Mouse (Mus musculus) layer of hippocampus, postnatal 36 days (tissue): Measurements from ENCODE around the gene Naga. TPM values are rescaled to one million over a fixed set of nuclear protein-coding genes. Genes with fewer than 3 reads are reported as not detected.
"Not testable (repeated sequence)": the region's sequence is repeated elsewhere in the genome, so short reads cannot be mapped to it uniquely, and the experiment has no call there.

Experiments used
- DNase-seq, 2 experiments: peaks; one replicate each; pipeline ENCODE4 v3.0.0; 2022
- total RNA-seq, 2 experiments: library from RNA; stranded (reverse); gene quantifications; 2 replicates each; pipeline ENCODE4 v1.2.3; 2021

The Naga gene
- 10 to 100 TPM; 32.8 to 38.9 TPM for total RNA-seq

DNA sequence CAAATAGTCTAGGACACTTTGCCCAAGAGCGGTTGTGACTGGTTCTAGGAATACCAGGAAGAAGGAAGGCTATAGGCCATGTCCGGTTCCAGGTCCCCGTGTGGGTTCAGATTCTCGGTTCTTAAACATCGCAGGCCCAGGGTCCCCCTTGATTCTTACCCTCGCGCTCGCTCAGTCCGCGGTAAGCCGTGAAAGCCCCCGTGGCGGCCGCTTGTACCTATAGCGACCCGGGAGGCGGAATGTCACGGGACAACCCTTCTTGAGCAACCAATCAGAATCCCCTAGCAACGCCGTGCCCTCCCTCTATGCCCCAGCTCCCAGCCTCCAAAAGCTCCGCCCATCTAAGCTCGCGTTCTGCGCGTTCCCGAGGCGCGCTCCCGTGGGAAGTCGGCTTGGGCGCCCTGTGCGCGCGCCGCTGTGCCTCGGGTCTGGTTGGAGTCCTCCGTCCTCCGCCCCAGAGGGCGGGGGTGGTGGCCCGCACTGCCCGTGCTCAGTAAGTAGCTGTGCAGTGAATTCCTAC, at the start of gene Naga, which contains the start of the genes Pheta2 and Smdt1:
TSS of gene Naga (minus strand) at position 333 of the 520 bp plus-strand sequence.
TSS of gene Pheta2 (plus strand) at position 350 of the 520 bp plus-strand sequence.
TSS of gene Smdt1 (plus strand) at position 367 of the 520 bp plus-strand sequence.
- DNase-seq, result peak; percentile 93 to 94

DNA sequence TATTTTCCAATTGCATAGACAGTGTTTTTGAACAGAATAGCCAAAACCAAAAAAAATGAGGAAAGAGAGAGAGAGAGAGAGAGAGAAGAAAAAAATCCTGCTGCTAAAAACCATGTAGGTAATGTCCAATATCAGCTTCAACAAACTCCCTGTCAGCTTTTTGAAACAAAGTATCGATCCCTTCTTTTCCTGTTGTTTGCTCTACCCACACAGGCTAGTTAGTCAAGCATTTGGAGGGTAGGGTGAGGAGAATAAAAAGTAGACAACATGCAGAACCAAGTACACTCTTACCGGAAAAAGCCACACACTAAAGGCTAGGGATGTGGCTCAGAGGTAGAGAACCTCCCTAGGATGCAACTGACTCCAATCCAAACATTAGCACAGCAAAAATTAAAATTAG, 47.0 kb upstream of the Naga start:
- no peak for DNase-seq

DNA sequence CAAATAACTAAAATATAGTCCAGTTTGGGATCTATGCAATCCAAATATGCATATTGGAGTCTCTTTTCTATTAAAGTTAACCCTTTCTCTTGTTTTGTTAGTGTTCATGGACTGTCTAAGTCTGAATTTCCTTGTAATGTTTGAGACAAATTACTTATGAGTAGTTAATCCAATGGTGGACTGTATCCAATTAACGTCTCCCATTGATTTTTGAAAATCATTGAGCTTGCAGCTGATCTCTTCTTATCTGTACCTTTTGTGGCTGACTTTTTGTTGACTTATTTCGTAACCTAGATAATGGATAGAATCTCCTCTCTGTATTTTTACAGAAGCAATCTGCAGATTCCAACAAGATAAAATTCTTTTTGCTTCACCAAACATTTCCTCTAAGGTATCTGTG, 43.7 kb upstream of the Naga start:
- no peak for DNase-seq

DNA sequence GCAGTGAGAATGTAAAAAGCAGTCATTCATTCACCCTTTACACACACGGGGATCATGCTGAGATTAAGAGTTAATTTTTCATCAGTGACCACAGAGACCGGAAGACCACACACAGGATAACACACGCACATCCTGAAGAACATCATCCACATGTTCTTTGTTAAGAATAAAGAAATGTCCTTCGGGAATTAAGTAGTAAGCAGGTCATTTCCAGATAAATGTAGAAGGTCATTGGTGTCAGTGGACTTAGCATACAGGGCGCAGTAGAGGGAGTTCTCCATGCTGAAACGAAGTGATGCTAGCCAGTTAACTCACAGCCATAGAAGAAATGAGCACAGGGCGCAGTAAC, 42.0 kb upstream of the Naga start:
- DNase-seq, result no peak

DNA sequence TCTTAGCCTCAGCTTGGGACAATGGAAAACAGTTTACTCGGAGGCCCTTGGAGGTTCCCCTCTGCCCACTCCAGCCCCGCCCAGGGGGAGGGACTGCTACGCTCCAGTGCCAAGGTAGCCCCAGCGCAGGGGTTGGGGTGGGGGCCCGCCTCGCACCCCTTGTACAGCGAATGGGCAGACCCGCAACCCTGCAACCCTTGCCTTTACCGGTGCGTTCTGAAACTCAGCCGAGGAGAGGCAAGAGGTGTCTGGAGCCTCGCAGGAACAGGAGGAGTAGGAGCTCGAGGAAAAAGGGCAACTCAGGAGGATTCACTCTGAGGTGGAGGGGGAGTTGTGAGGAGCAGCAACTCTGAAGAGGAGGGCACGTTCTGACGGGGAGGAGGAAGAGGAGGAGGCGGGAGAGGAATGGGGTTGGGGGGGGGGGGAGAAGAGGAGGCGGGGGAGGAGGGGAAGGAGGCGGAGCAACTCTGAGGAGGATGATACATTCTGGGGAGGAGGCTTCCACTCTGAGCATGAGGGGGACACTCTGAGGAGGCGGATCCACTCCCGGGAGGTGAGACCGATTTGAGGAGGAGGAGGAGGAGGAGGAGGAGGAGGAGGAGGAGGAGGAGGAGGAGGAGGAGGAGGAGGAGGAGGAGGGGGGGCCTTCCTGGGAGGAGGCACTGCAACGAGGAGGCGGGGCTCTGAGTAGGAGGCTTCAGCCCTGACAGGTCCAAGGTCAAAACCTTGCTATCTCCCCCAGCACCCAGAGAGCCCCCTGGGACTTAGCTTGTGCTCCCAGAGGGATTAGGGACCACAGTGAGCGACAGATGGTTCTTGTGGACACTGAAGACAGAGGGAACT, 41.4 kb upstream of the Naga start, which contains the start of gene Cyp2d22:
TSS of gene Cyp2d22 (minus strand) at position 390 of the 843 bp plus-strand sequence.
- DNase-seq, result peak; percentile 41 to 45

DNA sequence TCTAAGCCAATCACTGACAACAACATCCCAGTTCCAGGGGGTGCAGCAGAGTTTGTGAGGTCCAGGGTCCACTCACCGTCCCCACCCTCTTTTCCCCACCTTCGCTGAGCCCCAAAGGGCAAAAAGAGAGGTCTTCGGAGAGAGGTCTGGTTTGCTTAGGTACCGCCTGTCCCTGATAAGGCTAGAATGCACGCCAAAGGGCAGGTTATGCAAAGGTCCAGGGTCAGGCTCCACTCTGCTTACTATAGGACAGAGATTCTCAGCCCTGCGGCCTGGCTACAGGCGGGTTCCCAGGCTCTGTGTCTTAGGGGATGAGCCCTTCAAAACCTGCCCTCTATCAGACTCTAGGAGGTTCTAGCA, 40.8 kb upstream of the Naga start:
- no peak for DNase-seq

DNA sequence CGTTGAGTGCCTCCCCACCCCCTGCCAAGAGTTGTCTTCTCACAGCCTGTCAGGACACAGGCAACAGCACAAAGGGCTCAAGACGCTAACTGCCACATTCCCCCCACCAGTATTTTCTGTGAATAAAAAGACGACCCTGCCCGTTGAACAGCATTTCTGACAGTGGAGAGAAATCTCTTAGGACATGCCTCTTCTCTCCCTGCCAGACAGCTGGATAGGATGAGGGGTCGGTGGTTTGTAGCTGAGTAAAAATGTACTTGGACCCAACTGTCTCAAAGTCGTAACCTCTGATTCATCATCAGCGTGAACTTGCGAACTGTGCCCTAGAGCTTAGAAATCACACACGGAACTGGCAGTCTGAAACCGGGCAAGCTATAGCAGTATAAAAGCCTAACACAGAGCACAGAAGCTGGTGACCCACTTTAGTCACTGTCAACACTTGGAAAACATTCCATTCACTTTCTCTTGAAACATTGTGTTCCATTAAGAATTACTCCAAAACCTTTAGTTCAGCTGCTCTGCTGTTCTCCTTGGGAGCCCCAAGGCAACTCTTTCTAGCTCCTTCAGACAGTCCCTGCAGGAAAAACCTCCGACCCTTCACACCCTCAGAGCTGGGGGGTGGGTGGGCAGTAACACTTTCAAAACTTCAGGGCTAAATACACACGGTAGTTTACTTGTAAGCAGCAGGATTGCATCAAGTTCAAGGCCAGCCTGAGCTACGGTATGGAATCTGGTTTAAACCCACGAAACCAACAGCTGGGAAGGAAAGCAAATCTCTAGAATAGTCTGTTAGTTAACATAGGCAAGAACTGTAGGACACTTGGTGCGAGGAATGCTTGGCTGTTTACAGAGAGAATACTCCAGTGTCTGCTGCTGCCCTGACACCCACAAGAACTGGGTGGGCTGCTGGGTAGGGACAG, 39.8 kb upstream of the Naga start:
- DNase-seq, result no peak

DNA sequence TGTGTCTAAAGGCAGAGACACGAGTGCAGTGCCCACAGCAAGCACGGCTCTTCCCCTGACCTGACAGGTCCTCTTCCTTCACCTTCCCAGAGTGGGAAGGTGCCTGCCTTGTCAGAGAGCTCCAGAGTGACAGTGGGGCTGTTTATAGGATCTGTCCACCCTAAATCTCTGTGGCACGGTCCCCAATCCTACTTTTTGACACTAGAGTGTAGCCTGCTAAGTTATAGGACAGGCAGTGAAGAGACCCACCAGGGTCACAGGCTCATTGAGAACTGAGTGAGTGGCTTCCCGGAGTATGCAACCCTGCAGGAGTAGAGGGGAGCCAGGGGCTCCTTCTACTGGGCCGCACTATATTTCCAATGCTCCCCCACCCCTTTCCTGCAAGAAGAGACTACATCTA, 39.0 kb upstream of the Naga start:
- no peak for DNase-seq

DNA sequence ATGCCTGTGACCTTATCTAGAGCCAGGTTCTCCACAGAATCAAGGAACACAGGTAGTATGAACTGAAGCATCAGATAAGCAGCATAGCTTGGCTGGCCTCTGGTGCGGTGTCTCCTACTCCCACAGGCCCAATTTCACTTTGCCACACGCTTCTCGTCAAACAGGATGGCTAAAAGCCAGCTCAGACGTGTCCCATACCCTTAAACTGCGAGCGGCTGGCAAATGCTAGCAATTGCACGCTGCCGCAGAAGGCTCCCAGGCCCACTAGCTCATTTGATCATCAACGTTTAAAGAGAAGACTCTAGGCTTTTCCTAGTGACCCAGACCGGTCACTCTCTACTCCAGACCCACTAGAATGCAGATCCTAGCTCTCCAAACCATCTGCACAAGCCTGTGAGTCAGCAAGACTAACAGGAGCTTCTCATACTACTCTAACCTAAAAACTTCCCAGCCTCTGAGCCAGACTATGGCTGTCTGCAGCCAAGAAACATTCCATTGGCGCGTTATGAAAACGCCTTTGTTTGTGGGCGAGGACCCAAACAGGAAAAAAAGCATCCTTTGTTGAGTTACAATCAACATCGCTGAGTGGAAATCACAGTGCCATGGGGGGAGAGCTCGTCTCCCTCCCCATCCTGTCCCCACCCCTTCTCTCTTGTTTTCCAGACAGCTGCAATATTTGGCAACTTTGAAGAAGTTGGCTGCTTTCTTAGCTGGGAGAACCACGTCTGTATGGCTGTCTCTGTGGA, 37.8 kb upstream of the Naga start:
- peak; percentile 55 to 61 for DNase-seq

DNA sequence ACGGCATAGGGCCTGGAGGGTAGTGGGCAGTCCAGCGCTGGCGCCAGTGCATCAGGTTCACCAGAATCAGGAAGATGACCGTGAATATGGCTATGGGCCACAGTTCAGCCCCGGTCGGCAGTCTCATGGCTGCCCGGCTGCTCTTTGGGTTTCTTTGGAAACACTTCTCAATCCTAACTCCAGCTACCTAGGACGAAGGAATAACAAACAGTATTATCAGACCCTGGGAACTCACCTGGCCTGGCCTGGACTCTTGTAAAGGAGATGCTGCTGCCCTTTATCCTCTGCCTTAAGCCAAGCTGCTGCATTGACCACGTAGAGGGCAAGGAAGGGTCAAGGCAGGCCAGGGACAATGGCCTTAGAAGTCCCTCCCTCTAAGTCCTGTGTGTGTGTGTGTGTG, 37.1 kb upstream of the Naga start:
- DNase-seq, result no peak

DNA sequence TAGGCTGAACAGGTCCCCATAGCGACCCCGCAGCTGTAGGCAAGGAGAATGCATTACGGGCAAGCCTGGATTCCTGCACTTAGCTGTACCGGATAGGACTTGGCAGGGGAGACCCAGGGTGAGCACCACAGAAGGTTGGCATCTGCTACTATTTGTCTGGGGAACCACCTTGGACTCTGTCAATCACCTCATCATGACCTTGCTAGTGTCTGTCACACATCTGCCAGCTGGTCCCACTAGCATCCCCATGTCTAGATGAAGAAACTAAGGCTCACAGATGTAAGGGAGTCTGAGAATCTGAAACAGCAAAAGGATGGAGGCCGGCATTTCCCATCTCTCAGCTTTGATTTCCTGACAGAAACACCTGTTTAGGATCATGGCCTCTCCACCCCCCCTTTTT, 35.7 kb upstream of the Naga start:
- no peak for DNase-seq

DNA sequence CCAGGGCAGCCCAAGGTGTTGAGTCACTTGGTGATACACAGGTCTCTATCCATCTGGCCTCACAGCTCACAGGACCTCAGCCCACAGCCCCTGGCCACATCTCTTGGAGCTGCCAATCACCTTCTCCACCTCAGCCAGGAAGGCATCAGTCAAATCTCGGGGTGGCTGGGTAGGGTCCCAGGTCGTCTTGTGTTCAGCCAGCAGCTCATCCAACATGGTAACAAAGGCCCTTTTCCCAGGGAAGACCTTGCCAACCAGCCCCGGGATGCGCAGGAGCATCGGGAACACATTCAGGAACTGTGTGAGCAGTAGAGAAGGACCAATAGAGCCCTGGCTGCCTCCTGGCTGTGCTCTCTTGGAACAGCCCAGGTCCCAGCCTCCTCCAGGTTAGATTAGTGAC, 34.3 kb upstream of the Naga start:
- DNase-seq, result no peak

DNA sequence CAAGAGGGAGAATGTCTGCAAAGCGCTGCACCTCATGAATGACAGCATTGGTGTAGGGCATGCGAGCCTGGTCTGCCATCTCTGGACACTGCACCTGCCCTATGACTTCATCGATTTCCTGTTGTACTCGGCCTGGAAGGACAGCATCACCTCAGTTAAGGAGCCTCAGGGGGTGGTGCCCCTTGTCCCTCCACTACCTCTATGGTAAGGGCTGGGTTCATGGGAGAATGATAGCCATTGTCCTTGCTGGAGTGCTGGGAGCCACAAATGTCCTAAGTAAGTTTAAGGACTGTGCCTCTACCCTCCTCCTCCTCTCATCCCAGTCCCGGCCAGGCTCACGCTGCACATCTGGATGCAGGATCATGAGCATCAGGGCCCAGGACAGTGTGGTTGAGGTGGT, 33.7 kb upstream of the Naga start:
- DNase-seq, result no peak

DNA sequence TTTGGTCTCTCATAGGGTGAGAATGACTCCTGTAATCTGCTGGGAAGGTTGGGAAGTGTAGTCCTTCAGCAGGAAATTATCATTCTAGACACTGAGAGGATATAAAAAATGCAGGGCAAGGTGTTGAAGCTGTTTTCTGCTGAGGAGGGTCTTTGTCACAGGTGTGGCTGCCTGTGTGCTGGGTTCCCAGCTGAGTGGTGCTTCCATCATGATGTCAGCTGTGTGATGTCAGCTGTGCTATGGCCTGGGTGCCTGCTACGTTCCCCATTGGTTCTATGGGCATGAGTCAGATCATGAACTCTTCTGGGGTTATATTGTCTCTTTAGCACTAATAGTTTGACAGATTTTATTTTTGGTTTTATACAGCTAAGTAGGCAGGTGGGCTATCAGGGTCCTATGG, 30.1 kb upstream of the Naga start:
- no peak for DNase-seq

DNA sequence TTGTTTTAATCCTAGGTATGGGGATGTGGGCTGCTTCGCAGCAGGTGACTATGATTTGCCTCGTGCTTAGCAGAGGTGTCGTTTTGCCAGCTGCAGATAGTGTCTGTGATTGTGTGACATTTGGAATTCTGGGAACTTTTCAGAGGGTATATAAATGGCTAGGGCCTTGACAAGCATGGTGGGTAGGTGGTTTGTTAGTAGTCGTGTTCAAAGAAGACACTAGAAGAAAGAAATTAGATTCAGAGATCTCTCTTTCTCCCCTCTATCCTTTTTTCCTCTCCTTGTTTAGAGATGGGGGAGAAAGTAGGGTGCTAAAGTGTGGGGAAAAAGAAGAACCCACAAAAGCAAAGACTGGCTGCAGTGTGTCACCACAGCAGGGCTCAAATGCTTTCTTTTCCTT, 29.4 kb upstream of the Naga start:
- DNase-seq, result no peak

DNA sequence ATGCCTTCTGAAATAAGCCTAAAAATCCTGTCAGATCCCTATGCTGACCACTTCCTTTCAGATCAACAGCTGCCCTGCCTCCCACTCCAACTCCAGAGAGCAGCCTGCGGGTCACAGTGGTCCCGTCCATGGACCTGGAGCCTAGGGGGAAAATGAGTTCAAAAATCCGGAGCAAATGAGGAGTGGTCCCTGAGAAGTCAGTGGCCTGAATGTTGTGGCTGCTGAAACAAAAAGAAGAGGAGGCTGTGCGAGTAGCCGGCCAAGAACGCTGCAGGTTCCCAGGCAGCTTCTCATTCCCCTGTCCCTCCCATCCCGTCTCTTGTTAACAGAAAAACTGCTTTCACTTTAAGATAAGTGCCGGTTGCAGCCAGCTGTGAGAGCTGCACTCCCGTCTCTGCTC, 25.8 kb upstream of the Naga start:
- DNase-seq, result not testable (repeated sequence)

DNA sequence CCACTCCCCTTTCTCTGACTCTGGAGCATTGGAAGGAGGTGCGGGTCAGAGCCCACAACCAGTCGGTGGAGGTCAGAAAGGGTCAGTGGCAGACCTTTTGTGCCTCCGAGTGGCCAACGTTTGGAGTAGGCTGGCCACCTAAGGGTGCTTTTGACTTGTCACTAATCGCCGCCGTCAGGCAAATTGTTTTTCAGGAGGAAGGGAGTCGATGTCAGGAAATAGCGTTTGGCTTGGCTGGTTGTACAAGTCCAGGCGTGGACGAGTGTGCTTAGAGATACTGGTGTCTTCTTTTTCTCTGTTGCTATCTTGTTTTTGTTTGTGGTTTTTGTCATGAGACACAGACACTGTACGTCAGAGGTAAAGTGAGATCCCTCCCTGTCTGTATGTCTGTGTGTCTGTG, 25.1 kb upstream of the Naga start:
- not testable (repeated sequence) for DNase-seq

DNA sequence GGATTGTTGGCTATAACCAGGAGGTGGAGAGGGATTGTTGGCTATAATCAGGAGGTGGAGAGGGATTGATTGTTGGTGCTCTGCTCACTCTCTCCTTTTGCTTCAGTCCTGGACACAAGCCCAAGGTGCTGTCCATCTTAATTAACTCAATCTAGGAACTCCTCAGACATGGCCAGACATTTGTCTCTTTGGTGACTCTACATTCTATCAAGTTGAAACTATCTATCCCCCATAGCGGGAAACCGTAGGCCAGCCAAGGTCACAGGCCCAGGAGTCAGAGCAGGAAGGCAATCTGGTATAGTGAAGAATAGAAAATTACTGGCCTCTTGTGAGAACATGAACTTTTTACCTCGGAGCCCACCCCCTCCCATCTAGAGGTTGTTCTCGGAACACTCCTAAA, 23.5 kb upstream of the Naga start:
- DNase-seq, result no peak

DNA sequence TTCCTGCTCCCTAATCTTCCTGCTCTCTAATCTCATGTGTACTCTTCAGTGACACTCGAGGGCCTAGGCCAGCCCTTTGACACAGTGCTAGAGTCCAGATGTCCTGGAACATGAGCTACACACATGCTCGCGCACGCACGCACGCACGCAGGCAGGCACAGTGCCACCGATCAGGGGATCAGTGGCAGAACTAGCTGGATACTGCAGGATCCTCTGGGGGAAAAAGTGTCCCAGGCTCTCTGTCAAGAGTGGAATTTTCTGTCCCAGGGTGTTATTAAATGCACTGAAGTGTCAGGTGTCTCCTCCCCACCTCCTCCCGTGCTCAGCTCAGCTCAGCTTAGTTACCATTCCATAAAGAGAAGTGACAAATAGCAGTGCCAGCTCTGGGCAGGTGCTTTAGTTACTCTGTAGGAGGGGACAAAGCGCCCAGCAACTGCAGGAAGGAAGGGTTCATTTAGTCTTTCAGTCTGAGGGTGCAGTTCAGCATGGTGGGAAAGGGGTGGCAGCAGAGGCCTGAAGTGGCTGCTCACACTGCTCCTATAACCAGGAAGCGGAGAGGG, 22.8 kb upstream of the Naga start:
- no peak for DNase-seq

DNA sequence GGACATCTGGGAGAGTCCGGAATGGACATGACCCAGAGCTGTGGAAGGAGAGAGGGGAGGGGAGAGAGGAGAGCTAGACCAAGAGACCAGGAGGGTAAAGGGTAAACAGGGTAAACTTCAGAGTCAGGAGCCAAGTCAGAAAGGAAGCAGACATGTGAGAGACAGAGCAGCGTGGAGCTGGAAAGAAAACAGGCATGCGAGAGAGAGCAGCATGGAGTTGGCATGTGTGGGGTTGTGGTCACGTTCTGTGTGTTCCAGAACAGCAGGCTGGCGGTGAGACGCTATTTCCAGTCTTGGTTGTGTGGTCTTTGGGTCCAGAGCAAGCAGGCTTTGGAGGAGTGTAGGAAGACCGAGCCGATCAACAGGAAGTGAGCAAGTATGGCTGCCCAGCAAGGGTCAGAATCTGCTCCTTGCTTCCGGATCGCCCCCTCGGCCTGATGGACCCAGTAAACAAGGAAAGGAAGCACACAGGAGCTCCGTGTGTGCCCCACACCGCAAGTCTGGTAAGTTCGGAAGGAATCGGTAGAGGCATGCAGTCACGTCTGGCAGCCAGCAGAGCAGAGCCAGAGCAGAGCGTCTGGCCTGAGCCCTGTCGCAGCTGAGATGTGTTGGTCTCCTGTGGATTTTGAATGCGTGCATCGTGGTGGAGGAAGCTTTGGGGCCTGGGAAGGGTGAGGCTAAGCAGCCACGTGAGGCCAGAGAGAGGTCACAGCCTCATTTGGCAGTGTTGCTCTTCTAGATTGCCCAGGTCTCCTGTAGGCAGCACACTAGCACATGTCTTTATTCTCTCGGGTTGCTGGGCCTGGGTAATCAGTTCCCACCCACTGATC, 19.9 kb upstream of the Naga start:
- DNase-seq, result no peak
